Comparison of ENCODE assay signal across 27 mouse cellular contexts in the genomic region with DNA sequence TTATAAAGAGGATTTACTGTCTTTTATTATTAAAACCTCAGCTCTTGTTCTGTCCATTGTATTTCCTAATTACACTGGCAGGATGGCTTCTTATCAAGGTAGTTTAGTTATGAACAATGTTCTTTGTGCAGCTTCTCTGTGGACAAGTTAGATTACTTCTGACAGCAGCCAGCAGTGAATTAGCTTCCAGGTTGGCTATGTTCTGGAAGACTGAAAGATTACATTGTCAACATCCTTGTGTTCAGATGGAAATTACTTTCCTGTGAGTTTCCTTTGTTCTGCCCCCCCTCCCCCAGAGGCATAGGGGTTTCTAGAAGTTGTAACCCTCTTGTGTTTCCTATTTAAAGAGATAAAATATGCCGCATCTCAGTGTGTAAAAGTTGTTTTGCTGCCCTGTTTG.
DNase-seq lines count a peak whose midpoint lies in the region; ATAC-seq and TF ChIP-seq lines count a peak whose summit lies in the region.
"Had no signal": no experiment of that assay in that cellular context is flagged by ENCODE, and none has a peak within 500 bp of the region (broad histone marks: within the 10 kb centered on the region; RNA-seq: fewer than 3 reads in every experiment).

No protein-coding gene starts in this region.

- H3K4me3 ChIP-seq in lung, postnatal 0 days (ENCODE audit: low read depth, low read length) = no peak overlapping the region
- H3K4me3 ChIP-seq: embryonic facial prominence, embryonic 15.5 days; heart, embryonic 12.5 days; heart, embryonic 15.5 days; hindbrain, embryonic 10.5 days; hindbrain, embryonic 13.5 days had no signal

- ATAC-seq in lung, postnatal 0 days = no peak; the same call in 1 of the 2 replicates
- no peak for ATAC-seq in megakaryocyte progenitor cell, adult 5-6 weeks (replicated peaks; ENCODE audit: poor library complexity)
- ATAC-seq: forebrain, embryonic 14.5 days; forebrain, postnatal 0 days; hindbrain, embryonic 16.5 days; Patski had no signal

- H3K36me3 ChIP-seq in lung, postnatal 0 days (ENCODE audit: insufficient read depth, low read length) = no peaks in the 10 kb centered on the region
- H3K36me3 ChIP-seq: embryonic facial prominence, embryonic 15.5 days; heart, embryonic 12.5 days; heart, embryonic 15.5 days; hindbrain, embryonic 10.5 days; hindbrain, embryonic 13.5 days had no signal

- H3K4me2 ChIP-seq in lung, postnatal 0 days (replicated peaks; ENCODE audit: low read depth, low read length) = no peak overlapping the region
- H3K4me2 ChIP-seq: embryonic facial prominence, embryonic 15.5 days; heart, embryonic 12.5 days; heart, embryonic 15.5 days; hindbrain, embryonic 13.5 days had no signal

- TF ChIP-seq EP300 in lung, postnatal 0 days (IDR thresholded peaks at IDR 0.05) = peak; percentile 25; the same call in 1 of the 2 replicates

- peak; percentile 12 for DNase-seq in lung, postnatal 0 days (ENCODE audit: low spot score)
- no peak for DNase-seq in lung, adult 18-20 months
- DNase-seq in A20 (ENCODE audit: low read depth, low spot score) = peak; percentile 45
- peak; percentile 40 for DNase-seq in Muller cell, postnatal 12 days (ENCODE audit: inconsistent ontology term)
- DNase-seq in retina, embryonic 14.5 days (ENCODE audit: low spot score) = peak; percentile 64
- DNase-seq in ovary, postnatal 14 days (ENCODE audit: low spot score) = no peak
- DNase-seq: adrenal gland, postnatal 10 days; adrenal gland, postnatal 36 days; cerebellum, adult 11 months; cerebellum, adult 2 months; cerebellum, adult 9-11 months; cerebellum, postnatal 25 days; embryo, embryonic 11 days; forebrain, postnatal 0 days; gastrocnemius, postnatal 25 days; heart, adult 18-20 months; heart, postnatal 10 days; heart, postnatal 36 days had no signal

- H3K27ac ChIP-seq in lung, postnatal 0 days (ENCODE audit: low read length) = no peak overlapping the region
- H3K27ac ChIP-seq: embryonic facial prominence, embryonic 15.5 days; heart, embryonic 15.5 days; hindbrain, embryonic 10.5 days; hindbrain, embryonic 13.5 days had no signal

- no peak for TF ChIP-seq CTCF in lung, postnatal 0 days (IDR thresholded peaks at IDR 0.05)

- H3K9ac ChIP-seq in lung, postnatal 0 days (replicated peaks; ENCODE audit: low read depth) = no peak overlapping the region
- H3K9ac ChIP-seq: embryonic facial prominence, embryonic 15.5 days; forebrain, postnatal 0 days; heart, embryonic 12.5 days; heart, embryonic 15.5 days; hindbrain, embryonic 13.5 days had no signal

- WGBS in lung, postnatal 0 days = 34% methylated on average over 1 of the region's 1 CpGs

- no peaks in the 10 kb centered on the region for H3K27me3 ChIP-seq in lung, postnatal 0 days (replicated peaks; ENCODE audit: insufficient read depth, low read length)
- H3K27me3 ChIP-seq: embryonic facial prominence, embryonic 15.5 days; heart, embryonic 12.5 days; heart, embryonic 15.5 days; hindbrain, embryonic 13.5 days; Patski had no signal

- no peaks in the 10 kb centered on the region for H3K9me3 ChIP-seq in lung, postnatal 0 days (ENCODE audit: low read length)
- H3K9me3 ChIP-seq: embryonic facial prominence, embryonic 15.5 days; heart, embryonic 12.5 days; heart, embryonic 15.5 days; hindbrain, embryonic 10.5 days; hindbrain, embryonic 13.5 days had no signal

- H3K4me1 ChIP-seq in lung, postnatal 0 days (ENCODE audit: insufficient read depth, low read depth, low read length) = no peaks in the 10 kb centered on the region
- H3K4me1 ChIP-seq: embryonic facial prominence, embryonic 15.5 days; heart, embryonic 12.5 days; heart, embryonic 15.5 days; hindbrain, embryonic 13.5 days had no signal

Comparison
In these comparisons a context has a peak if more than half of its experiments do, and no peak if none do; other contexts are left out.
1. DNase-seq: peak in lung, postnatal 0 days (single experiment), A20 (single experiment), Muller cell, postnatal 12 days (single experiment) and retina, embryonic 14.5 days (single experiment); none in lung, adult 18-20 months (0 of 2) and ovary, postnatal 14 days (single experiment).